Mouse (Mus musculus) bone marrow macrophage, adult 2 months (primary cell): ENCODE results near the gene Dclre1a. TPM values are rescaled to one million over a fixed set of nuclear protein-coding genes. Genes with fewer than 3 reads are reported as not detected.
A peak's percentile ranks its signal among the peaks of the same experiment; 100 is the strongest.

ENCODE experiments used
- H3K27ac ChIP-seq: 2 replicates; pipeline ENCODE4 v1.5.1; 2012; ENCODE audit warnings: low read depth, low read length; ENCODE audit not compliant: insufficient read depth
- H3K4me1 ChIP-seq: 2 replicates; pipeline ENCODE4 v1.6.1; 2012; ENCODE audit warnings: low read length; ENCODE audit not compliant: control insufficient read depth, insufficient read depth
- H3K4me3 ChIP-seq: 2 replicates; pipeline ENCODE4 v1.5.1; 2012; ENCODE audit warnings: mild to moderate bottlenecking, low read length, moderate library complexity; ENCODE audit not compliant: insufficient read depth
- CTCF ChIP-seq: IDR thresholded peaks from 2 replicates; pipeline ENCODE4 v1.5.1; 2012; ENCODE audit warnings: low read depth, mild to moderate bottlenecking, low read length, moderate library complexity
- POLR2A ChIP-seq: IDR thresholded peaks from 2 replicates; pipeline ENCODE4 v1.6.1; 2012; ENCODE audit warnings: mild to moderate bottlenecking, low read depth, low read length, borderline replicate concordance
- polyA plus RNA-seq: library from polyadenylated mRNA; stranded (reverse); fragments of >200 nt; gene quantifications from 2 replicates; pipeline ENCODE4 v1.2.4, GENCODE M21; 2012; ENCODE audit not compliant: missing spikeins, insufficient read depth, insufficient read length

The Dclre1a gene
- 13.5 and 19.2 TPM in 2 replicates for polyA plus RNA-seq

GRCm38 (mm10) chr19:56547456-56548229, at the start of gene Dclre1a:
Gene Dclre1a, minus strand, starts transcription at chr19:56548222.
- Histone ChIP-seq H3K4me3 (peak within 1 kb of the TSS; percentile 98), H3K4me1 (peaks cover 26% of the 10 kb centered on the region), H3K27ac (peak within 1 kb of the TSS; percentile 96)
- TF ChIP-seq CTCF (no peak), POLR2A (no peak)

GRCm38 (mm10) chr19:56592472-56592871, 44.5 kb upstream of the Dclre1a start:
- H3K4me1 ChIP-seq = peaks cover 9% of the 10 kb centered on the region
- H3K27ac ChIP-seq = no peak overlapping the region
- H3K4me3 ChIP-seq = no peak overlapping the region
- TF ChIP-seq CTCF = no peak
- no peak for TF ChIP-seq POLR2A

DNA sequence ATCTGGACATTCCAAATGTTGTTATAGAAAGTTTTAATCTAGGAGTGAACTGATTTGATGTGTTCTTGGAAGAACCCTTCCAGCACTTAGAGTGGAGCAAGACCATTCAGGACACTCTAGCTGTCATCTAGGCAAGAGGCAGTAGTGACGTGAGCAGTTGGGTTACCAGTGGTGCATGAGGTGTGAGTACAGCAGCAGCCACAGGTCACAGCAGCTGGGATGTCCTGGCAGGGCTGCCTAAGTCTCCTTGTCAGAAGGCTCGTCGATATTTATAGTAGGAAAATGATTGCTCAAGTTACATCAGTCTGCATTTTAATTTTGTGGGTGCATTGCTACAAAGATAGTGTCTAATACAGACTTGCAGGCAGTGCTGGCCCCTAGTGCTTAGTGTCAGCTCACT, 42.2 kb upstream of the Dclre1a start:
- H3K4me1 ChIP-seq = peaks cover 11% of the 10 kb centered on the region
- TF ChIP-seq POLR2A (no peak), CTCF (no peak)
- no peak overlapping the region for H3K27ac ChIP-seq
- no peak overlapping the region for H3K4me3 ChIP-seq

GRCm38 (mm10) chr19:56589455-56589854, 41.4 kb upstream of the Dclre1a start:
- no peak overlapping the region for H3K4me3 ChIP-seq
- no peak overlapping the region for H3K27ac ChIP-seq
- H3K4me1 ChIP-seq = peaks cover 11% of the 10 kb centered on the region
- TF ChIP-seq CTCF = no peak
- TF ChIP-seq POLR2A = no peak

- Histone ChIP-seq H3K4me3 (no peak overlapping the region), H3K4me1 (peaks cover 11% of the 10 kb centered on the region), H3K27ac (no peak overlapping the region)
- no peak for TF ChIP-seq POLR2A
- TF ChIP-seq CTCF = no peak
Observed at GRCm38 (mm10) chr19:56589008-56589407, 41.0 kb upstream of the Dclre1a start.

DNA sequence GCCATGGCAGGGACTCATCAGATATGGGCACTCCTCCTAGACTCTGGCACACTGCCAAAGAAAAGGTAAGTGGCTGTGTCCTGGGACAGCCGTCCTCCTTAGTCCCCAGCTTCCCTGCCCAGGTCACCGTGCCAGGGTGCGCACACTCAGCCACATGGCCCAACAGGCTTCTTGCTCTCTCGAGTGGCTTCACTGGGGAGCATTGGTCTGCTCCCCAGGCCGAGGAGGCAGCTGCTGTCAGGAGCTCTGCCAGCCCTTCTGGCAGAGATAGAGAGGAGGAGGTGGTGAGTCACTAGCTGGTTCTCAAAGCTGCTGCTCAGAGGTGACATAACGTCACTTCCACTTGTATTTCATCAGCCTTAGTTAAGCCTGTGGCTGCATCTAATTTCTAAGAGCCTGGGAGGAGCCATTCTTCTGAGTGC, 40.2 kb upstream of the Dclre1a start:
- no peak overlapping the region for H3K27ac ChIP-seq
- TF ChIP-seq POLR2A (no peak), CTCF (no peak)
- H3K4me1 ChIP-seq = peaks cover 11% of the 10 kb centered on the region
- no peak overlapping the region for H3K4me3 ChIP-seq

GRCm38 (mm10) chr19:56586320-56586719, 38.3 kb upstream of the Dclre1a start:
- Histone ChIP-seq H3K4me3 (no peak overlapping the region), H3K4me1 (peaks cover 11% of the 10 kb centered on the region), H3K27ac (no peak overlapping the region)
- TF ChIP-seq POLR2A = no peak
- no peak for TF ChIP-seq CTCF

DNA sequence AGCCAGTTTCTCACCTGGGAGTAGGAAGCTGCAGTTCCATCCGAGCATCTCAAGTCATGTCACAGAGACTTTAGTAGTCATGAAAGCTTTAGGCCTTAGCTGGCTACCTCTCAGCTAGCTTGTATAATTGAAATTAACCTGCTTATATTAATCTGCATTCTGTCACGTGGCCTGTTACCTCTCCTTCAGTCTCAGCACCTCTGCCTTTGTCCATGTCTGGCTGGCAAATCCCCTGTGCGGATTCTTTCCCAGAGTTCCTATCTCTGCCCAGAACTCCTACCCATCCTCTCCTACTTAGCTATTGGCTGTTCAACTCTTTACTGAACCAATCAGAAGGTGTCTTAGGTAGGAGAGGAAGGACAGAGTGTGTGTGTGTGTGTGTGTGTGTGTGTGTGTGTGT, 36.3 kb upstream of the Dclre1a start:
- no peak for TF ChIP-seq POLR2A
- no peak for TF ChIP-seq CTCF
- Histone ChIP-seq H3K27ac (no peak overlapping the region), H3K4me3 (no peak overlapping the region), H3K4me1 (peaks cover 11% of the 10 kb centered on the region)

DNA sequence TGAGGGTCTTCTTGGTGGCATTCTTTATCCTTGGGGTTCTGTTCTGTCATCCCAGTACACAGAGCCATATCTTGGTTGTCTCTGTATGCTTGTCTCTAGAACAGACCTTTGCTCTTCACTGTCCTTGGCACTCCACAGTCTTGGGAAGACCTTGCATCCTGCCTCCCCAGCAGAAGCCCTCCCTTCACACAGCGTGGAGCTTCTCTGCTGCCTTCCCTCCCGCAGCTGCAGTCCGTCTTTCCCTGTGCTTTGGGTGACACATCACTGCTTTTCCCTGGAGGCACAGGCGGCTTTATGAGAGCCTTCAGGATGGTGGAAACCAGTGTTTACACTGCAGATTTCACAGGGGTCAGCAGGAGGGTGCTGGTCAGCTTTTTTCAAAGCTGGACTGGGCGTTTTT, 35.8 kb upstream of the Dclre1a start:
- H3K4me3 ChIP-seq = no peak overlapping the region
- H3K4me1 ChIP-seq = peaks cover 8% of the 10 kb centered on the region
- TF ChIP-seq CTCF = no peak
- no peak for TF ChIP-seq POLR2A
- no peak overlapping the region for H3K27ac ChIP-seq

DNA sequence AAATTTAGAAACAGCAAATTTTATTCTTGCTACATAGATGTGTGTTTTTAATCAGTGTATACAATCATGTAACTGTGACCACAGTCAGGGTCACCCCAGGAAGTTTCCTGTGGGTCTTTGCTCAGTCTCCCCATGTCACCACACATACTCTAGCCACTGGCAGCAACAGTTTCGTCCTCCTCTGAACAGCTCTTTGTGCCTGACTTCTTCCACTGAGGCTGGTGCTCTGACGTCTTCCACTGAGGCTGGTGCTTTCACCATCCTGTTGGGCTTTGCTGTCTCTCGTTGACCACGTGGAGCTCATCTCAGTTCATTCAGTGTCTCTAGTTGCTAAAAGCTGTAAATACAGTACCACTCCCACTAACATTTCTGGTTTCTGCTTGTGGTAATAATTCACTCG, 34.0 kb upstream of the Dclre1a start:
- Histone ChIP-seq H3K4me1 (0 out of 2 replicates have a peak, but pooled peaks cover 2% of the 10 kb centered on the region), H3K4me3 (no peak overlapping the region), H3K27ac (no peak overlapping the region)
- TF ChIP-seq POLR2A = no peak
